Mouse (Mus musculus): ENCODE results near the gene Chst1.

Gene Chst1

DNA sequence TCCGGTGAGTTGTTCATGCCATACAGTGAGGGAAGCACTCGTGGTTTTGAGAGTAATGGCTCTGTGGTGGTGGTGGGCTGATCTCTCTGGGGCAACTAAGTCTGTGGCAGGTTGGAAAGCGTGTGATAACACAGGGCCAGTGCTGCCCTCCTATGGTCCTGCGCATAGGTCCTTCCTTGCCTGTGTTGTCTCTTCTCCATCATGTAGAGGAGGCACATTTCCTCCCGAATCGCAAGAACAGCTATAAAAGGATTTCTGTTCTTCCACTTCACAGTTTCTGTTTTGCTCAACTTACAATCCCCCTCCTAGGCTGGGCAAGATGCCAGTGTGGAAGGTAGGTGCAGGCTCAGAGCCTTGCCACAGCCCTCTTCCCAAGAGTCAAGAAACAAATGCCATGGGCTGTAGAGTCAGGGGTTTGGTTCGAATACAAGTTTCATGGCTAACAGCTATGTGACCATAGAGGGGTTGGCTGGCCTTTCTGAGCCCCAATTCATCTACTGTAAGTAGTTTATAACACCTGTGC is 51.8 kb downstream of the Chst1 start:
- ChIA-PET POLR2A (no interaction called here), CTCF (no interaction called here)

DNA sequence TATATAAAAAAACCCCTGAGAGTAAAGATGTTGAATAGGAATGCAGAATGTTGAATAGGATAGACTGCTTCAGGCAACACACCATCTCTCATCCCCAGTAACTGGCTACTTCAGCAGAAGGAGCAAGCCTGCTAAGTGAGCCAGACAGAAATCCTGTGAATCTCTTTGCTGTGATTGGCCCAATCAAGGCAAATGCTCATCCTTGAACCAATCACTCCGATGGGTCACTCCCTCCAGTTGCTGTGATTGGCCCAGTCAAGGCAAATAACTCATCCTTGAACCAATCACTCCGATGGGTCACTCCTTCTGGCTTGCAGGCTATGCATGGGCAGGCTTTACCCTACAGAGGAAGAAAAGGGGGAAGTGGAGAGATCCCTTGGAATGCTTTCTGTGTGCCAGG is 57.7 kb downstream of the Chst1 start:
- ChIA-PET POLR2A (interaction anchor here in 1 of 4 experiments (0.9 kb wide), 1 partner anchor 11 kb away, joined by 3 read pairs; no protein-coding TSS in a partner anchor), CTCF (no interaction called here)

DNA sequence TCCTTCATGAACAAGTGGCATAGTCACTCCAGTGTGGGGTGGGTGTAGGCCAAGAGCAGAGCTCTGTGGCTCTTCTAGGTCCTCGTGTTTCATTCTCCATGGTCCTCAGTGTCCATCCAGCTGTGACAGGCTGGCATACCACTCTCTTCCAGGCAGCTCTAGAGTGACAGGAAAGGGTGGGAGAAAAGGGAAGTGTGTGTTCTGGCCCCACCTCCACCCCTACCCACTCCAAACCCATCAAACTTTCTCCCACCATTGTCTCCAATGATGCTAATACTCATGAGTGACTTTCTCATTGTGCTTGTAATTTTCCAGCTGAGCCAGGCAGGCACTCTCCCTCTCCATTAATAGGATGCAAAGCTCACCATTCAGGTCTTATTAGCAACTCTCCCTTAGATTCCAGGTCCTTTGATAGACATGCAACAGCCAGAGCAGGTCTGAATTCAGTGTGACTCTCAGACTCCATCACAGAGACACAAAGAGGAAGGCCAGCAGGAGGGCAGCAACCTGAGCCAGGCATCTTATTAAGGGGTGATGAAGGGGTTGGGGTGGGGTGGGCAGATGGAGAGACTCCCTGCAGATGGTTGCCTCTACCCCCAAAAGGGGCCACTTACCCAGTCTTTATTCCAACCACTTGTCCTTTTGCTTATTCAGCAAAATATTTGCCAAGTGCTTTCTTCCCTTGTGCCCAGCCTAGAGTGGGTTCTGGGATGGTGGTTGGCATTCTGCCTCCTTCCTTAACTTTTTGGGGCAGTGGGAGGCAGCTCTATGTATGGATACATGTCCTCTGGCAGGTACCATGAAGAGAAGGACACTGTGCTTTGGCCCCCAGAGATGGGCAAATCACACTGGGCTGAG is 59.0 kb downstream of the Chst1 start:
- POLR2A ChIA-PET: interaction anchor here in 1 of 4 experiments (0.6 to 1.1 kb wide), 3 partner anchors 12 to 17 kb away, joined by 3 to 7 read pairs (median 3); no protein-coding TSS in a partner anchor
- CTCF ChIA-PET: interaction anchor here in 2 of 4 experiments (0.6 to 0.7 kb wide), 2 partner anchors 62 to 314 kb away, joined by 3 to 19 read pairs; no protein-coding TSS in a partner anchor

DNA sequence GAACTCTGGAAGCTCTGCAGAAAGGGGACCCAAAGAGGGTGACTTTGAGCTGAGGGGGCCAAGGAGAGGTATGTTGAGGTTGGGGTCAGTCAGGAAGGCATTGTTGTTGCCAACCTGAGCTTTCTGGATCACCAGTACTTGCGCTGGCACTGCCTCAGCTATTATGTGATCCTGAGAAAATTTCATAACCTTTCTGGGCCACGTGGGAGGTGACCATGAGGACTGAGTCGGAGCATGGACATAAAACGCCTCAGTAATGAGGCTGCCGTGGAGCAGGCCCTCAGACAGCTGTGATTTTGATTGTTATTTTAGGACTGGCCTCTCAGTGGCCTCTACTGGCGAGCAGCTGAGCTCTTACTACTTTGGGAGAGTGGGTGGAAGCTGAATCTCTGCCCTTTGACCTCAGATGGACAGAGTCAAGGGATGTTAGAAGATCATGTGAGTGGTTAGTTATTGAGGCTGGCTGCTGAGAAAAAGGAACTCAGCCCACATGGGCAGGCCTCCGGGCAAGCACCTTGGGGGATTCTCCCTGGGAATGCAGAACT is 60.1 kb downstream of the Chst1 start:
- ChIA-PET CTCF (no interaction called here), POLR2A (interaction anchor here in 1 of 4 experiments (0.6 kb wide), 1 partner anchor 207 kb away, joined by 4 read pairs; no protein-coding TSS in a partner anchor)

DNA sequence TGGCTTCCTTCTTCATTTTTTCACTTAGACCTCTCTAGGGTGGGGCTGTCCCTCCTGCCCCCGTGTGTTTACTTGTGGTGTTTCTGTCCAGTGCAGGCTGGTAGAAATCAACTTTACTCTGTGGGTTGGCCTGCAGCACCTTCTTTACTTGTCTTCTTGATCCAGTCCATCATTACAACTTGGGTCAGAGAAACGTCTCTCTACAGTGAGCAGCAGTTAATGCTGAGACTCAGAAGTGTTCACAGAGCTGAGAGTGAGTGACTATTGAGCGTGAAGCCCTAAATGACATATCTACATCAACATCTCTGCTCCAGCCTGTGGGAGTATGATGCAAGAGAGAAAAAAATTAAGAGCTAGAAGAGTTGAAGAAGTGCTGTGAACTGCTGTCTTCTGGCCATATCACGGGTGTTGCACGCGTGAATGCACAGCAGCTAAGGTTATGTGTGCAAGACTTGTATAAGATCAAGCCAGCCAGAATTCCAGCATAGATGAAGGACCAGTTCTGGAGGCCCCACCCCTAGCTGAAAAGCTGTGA is 63.1 kb downstream of the Chst1 start:
- CTCF ChIA-PET: no interaction called here
- POLR2A ChIA-PET: interaction anchor here in 1 of 4 experiments (0.6 kb wide), 1 partner anchor 231 kb away, joined by 3 read pairs; no protein-coding TSS in a partner anchor
